Mouse (Mus musculus) ES-CJ7 (cell line): ENCODE measurements around the gene Anapc2.
A peak's percentile ranks its signal among the peaks of the same experiment; 100 is the strongest.

Experiments
- DNase-seq: peaks from one replicate; pipeline ENCODE4 v3.0.0; 2011; ENCODE audit warnings: low read depth, low spot score

The Anapc2 gene

GRCm38 (mm10) chr2:25271827-25272511 lies at the start of gene Anapc2, which contains the start of gene Ssna1:
Gene Anapc2, plus strand, starts transcription at chr2:25272478.
Gene Ssna1, minus strand, starts transcription at chr2:25272438.
- DNase-seq, result peak; percentile 98

- DNase-seq, result peak; percentile 85
These were observed 48.4 kb upstream of the Anapc2 start for GRCm38 (mm10) chr2:25223681-25224491.

DNA sequence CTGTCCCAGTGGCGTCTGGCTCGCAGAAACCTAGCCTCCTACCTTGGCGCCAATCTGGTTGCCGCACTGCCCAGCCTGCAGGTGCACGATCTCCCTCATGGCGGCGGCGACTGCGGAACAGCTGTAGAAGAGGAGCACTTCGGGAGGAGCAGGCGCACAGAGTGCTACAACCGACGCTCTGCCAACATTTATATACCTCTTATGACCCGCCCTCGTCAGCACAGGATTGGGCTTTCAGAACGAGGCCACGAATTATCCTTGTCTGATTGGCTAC lies 47.8 kb upstream of the Anapc2 start, which contains the start of gene Tubb4b:
Gene Tubb4b (minus strand): TSS at position 211 of the 274 bp plus-strand sequence.
- DNase-seq, result no peak

GRCm38 (mm10) chr2:25224766-25225752 lies 47.2 kb upstream of the Anapc2 start:
- DNase-seq, result peak; percentile 100

GRCm38 (mm10) chr2:25225811-25226379 lies 46.4 kb upstream of the Anapc2 start:
- no peak for DNase-seq

- no peak for DNase-seq
These were observed 45.4 kb upstream of the Anapc2 start for GRCm38 (mm10) chr2:25226864-25227263.

DNA sequence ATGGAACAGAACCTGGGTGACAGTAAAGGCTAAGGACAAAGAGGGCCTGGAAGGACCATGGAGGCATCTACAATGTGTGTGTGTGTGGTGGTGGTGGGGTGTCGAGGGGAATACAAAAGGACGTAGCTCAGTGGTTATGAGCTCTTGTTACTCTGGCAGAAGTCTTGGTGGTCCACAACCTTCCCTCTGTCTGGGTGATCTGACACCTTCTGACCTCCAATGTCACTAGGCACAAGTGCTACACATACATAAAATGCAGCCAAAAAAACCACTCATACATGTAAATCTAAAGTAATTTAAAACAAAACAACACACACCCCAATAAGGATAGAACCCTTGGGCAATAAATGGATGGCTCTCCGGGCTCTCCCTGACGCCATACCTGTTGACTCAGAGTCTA lies 44.9 kb upstream of the Anapc2 start:
- DNase-seq, result no peak

GRCm38 (mm10) chr2:25228431-25228889 lies 43.8 kb upstream of the Anapc2 start:
- peak; percentile 95 for DNase-seq

- no peak for DNase-seq
These were observed 43.2 kb upstream of the Anapc2 start for GRCm38 (mm10) chr2:25228995-25229530.

- no peak for DNase-seq
These were observed 42.7 kb upstream of the Anapc2 start for GRCm38 (mm10) chr2:25229582-25229981.

- no peak for DNase-seq
These were observed 41.7 kb upstream of the Anapc2 start for GRCm38 (mm10) chr2:25230581-25230980.

GRCm38 (mm10) chr2:25231038-25231437 lies 41.2 kb upstream of the Anapc2 start:
- DNase-seq, result peak; percentile 45

DNA sequence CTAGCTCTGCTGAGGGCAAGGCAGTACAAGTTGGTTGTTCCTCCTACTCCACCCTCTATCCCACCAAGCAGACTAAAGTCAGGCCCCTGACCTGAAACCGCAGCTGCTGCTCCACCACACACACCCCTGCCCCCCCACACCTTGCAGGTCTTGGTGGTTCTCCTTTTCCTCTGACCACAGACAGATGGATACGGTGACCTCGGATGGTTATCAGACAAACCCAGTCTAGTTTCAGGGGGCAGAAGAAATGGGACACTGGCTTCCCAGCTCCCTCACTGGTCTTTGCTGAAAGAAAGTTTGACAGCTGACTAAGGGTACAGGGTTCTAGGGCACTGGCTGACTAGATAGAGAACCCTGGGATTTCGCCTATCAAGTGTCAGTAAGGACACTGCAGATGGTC lies 38.9 kb upstream of the Anapc2 start:
- DNase-seq, result no peak

- no peak for DNase-seq
These were observed 38.2 kb upstream of the Anapc2 start, which contains the start of gene Slc34a3 for GRCm38 (mm10) chr2:25234050-25234449. Gene Slc34a3, minus strand, starts transcription at chr2:25234364.

DNA sequence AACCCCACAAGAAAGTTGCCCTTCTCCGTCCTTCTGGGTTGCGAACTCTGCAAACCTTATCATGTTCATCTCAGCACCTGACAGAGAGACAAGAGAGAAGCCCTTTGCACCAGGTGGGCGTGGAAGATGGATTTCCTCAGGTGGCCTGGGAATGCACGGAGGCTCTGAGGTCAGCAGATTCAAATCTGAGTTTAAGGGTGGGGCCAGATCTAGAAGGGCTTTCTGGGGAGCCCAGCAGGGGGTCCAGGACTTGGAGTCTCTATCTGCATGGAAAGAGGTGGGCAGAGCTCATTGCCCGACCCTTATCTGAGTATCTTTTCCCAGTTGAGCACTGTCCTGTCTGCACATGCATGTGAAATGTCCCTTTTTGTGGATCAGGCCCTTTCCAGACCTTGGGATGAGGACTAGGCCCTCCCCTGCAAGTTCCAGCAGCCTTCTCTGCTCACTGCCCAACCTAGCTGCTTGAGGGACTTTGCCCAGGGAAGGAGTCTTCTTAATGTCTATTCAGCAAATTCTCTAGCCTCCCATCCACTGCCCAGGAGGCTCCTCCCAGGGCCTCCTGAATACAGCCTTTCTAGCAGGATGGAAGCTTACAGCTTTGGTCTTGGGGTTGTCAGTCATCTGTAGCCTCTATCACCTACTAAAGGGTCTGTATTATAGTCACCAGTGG lies 37.6 kb upstream of the Anapc2 start:
- DNase-seq, result no peak

DNA sequence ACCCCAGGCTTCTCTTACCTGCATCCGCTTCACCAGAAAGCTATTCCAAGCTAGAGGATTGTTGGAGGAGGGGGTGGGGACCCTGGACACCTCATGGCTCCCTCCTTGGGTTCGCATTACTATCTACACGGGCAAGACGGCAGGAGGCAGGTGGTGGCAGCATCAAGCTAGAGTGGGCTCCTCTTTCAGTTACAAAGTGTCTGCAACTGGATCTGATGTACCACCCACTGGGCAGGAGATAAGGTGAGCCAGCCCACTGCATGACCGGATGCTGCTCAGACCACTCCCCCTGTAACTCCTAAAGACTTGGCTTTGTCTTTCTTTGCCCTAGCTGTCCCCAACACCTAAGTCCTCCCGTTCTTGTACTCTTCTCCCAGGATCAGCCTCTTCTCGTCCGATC lies 35.7 kb upstream of the Anapc2 start, which contains the start of gene Rnf224:
Gene Rnf224 (minus strand): TSS at position 174 of the 400 bp plus-strand sequence.
- DNase-seq, result no peak

GRCm38 (mm10) chr2:25237522-25237921 lies 34.8 kb upstream of the Anapc2 start:
- DNase-seq, result no peak

GRCm38 (mm10) chr2:25238106-25238505 lies 34.2 kb upstream of the Anapc2 start:
- DNase-seq, result no peak

DNA sequence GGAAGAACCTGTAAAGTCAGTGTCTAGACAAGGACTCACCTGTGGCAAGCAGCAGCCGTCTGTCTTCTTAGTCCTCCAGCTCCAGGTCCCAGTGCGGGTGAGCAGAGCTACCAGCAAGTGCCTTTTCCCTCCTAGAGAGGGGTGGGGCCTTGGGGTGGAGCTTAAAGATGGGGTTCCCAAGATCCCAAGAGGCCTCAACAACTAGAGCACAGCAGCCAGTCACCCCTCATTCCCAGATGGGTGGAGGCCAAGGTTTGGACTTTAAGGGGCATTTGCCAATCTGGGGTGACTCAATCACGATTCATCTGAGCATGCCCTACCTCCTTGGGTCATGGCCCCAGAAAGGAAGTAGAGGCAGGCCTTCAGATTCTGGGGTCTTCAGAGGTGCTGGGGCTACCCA lies 32.5 kb upstream of the Anapc2 start:
- DNase-seq, result no peak

GRCm38 (mm10) chr2:25240310-25240709 lies 32.0 kb upstream of the Anapc2 start:
- no peak for DNase-seq
